Mouse (Mus musculus) stomach, embryonic 16.5 days (tissue): Measurements from ENCODE around the gene Fem1a. TPM values are rescaled to one million over a fixed set of nuclear protein-coding genes. Genes with fewer than 3 reads are reported as not detected.
A peak's percentile ranks its signal among the peaks of the same experiment; 100 is the strongest.

Experiments used
- microRNA counts: library from miRNA; unstranded; fragments of <30 nt; microRNA quantifications from one replicate; lab custom pipeline; 2016
- microRNA-seq: library from miRNA; unstranded; fragments of <30 nt; microRNA quantifications from one replicate; pipeline ENCODE4, GENCODE M21; 2016
- polyA plus RNA-seq: library from polyadenylated mRNA; unstranded; fragments of >200 nt; fragmentation: Nextera tagmentation; extraction: Ambion mirVana; gene quantifications from 2 replicates; pipeline ENCODE4 v1.2.1, GENCODE M21; 2015

Fem1a gene
- polyA plus RNA-seq, 1 experiment from 2014 or later: 12.9 TPM

MicroRNA genes within 50 kb of the gene (microRNA counts, 519-probe panel; counts per million panel counts)
- 2,559 counts per million, percentile 55 among the panel's probes with 10 or more counts for microRNA mmu-miR-7b (lab: Ali Mortazavi, UCI)

Small RNAs within 50 kb of the gene (microRNA-seq; reads per million reads assigned to microRNA genes)
- gene Mir7b: 464 reads per million, percentile 71 among the genes with 10 or more reads in this experiment

Other genes with a start within 250 kb of the Fem1a start
- 145 and 154 TPM in 2 replicates for gene Sh3gl1, start 220.2 kb upstream of the Fem1a start, polyA plus RNA-seq
- 16.3 and 17.8 TPM in 2 replicates for gene Chaf1a, start 216.4 kb upstream of the Fem1a start, polyA plus RNA-seq
- gene Ubxn6, start 181.8 kb upstream of the Fem1a start, polyA plus RNA-seq: 39.4 and 42.1 TPM in 2 replicates
- 77.3 and 80.1 TPM in 2 replicates for gene Hdgfl2, start 177.2 kb upstream of the Fem1a start, polyA plus RNA-seq
- 0.80 and 0.90 TPM in 2 replicates for gene Plin4, start 147.0 kb upstream of the Fem1a start, polyA plus RNA-seq
- gene Plin5, start 139.2 kb upstream of the Fem1a start, polyA plus RNA-seq: 0.62 and 1.2 TPM in 2 replicates
- 1.3 and 1.4 TPM in 2 replicates for gene Lrg1, start 134.8 kb upstream of the Fem1a start, polyA plus RNA-seq
- gene Sema6b, start 116.5 kb upstream of the Fem1a start, polyA plus RNA-seq: 0.50 and 0.71 TPM in 2 replicates
- gene Tnfaip8l1, start 94.3 kb upstream of the Fem1a start, polyA plus RNA-seq: 11.9 and 14.3 TPM in 2 replicates
- 106 and 116 TPM in 2 replicates for gene Mydgf, start 72.9 kb upstream of the Fem1a start, polyA plus RNA-seq
- gene Dpp9, start 37.9 kb upstream of the Fem1a start, polyA plus RNA-seq: 32.6 and 37.4 TPM in 2 replicates
- gene Ticam1, start 20.0 kb downstream of the Fem1a start, polyA plus RNA-seq: 7.6 and 9.6 TPM in 2 replicates
- gene Plin3, start 36.1 kb downstream of the Fem1a start, polyA plus RNA-seq: 103 and 123 TPM in 2 replicates
- not detected in 2 replicates for gene Arrdc5, start 43.5 kb downstream of the Fem1a start, polyA plus RNA-seq
- 90.4 and 92.2 TPM in 2 replicates for gene Uhrf1, start 46.5 kb downstream of the Fem1a start, polyA plus RNA-seq
- 23.5 and 24.2 TPM in 2 replicates for gene Kdm4b, start 69.3 kb downstream of the Fem1a start, polyA plus RNA-seq
- gene Ptprs, start 219.7 kb downstream of the Fem1a start, polyA plus RNA-seq: 58.5 and 61.9 TPM in 2 replicates